Comparison of ENCODE assay signal across 8 mouse cellular contexts in the genomic region with DNA sequence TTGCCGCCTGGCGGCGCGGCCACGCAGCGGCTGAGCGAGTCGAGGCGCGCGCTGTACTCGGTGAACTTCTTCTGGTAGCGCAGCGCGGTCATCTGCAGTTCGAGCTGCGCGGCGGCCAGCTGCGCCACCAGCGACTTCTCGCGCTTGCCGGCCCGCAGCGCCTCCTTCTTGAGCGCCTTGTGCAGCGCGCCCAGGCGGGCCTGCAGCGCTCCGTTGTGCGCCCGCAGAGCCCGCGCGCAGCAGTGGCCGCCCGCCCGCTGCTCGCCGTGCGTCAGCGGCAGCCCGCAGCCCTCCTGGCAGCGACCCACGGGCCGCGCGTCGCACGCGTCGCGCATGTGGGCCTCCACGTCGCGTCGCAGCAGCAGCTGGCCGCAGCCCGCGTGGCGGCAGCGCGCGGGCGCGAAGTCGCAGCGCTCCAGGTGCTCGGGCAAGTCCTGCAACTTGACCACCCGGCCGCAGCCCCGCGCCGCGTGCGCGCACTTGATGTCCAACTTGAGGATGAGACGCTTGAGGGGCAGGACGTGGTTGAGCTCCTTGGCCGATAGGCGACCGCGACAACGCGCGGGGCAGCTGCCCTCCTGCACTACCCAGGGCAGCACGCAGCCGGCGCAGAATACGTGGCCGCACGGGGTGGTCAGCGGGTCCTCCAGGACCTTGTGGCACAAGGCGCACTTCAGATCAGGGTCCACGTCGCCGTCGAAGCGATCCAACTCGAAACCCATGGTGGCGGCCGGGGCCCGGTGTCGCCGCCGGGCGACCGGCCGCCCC. TPM values are rescaled to one million over a fixed set of nuclear protein-coding genes. Genes with fewer than 3 reads are reported as not detected.
A peak's percentile ranks its signal among the peaks of the same experiment; 100 is the strongest.
DNase-seq lines count a peak whose midpoint lies in the region; ATAC-seq and TF ChIP-seq lines count a peak whose summit lies in the region.

A gene (minus strand): TSS at position 731 of the 768 bp plus-strand sequence.

- H3K4me3 ChIP-seq in spleen, adult 2 months (ENCODE audit: extremely low read depth, insufficient read depth, insufficient read length), result peak within 1 kb of the TSS; percentile 39
- peak within 1 kb of the TSS; percentile 67 for H3K4me3 ChIP-seq in heart, embryonic 13.5 days
- H3K4me3 ChIP-seq in kidney, embryonic 16.5 days (ENCODE audit: low read length), result peak within 1 kb of the TSS; percentile 67
- H3K4me3 ChIP-seq in liver, embryonic 15.5 days (replicated peaks), result peak within 1 kb of the TSS; percentile 51
- H3K4me3 ChIP-seq in neural tube, embryonic 15.5 days (replicated peaks), result peak within 1 kb of the TSS; percentile 52

- H3K4me2 ChIP-seq in heart, embryonic 13.5 days, result peak within 1 kb of the TSS; percentile 98
- H3K4me2 ChIP-seq in kidney, embryonic 16.5 days (replicated peaks; ENCODE audit: low read depth, low read length), result peak within 1 kb of the TSS; percentile 93
- H3K4me2 ChIP-seq in liver, embryonic 15.5 days, result peak within 1 kb of the TSS; percentile 64
- H3K4me2 ChIP-seq in neural tube, embryonic 15.5 days, result peak within 1 kb of the TSS; percentile 99

- peak within 1 kb of the TSS; percentile 91 for H3K9ac ChIP-seq in heart, embryonic 13.5 days
- H3K9ac ChIP-seq in kidney, embryonic 16.5 days (replicated peaks; ENCODE audit: low read length), result peak within 1 kb of the TSS; percentile 82
- H3K9ac ChIP-seq in liver, embryonic 15.5 days, result no peak within 1 kb of the TSS
- H3K9ac ChIP-seq in neural tube, embryonic 15.5 days (replicated peaks), result peak within 1 kb of the TSS; percentile 55

- ATAC-seq in erythroid progenitor cell, adult 5-6 weeks (replicated peaks; ENCODE audit: low FRiP score, poor library complexity, severe bottlenecking), result 0 out of 2 replicates have a peak, but pooled peaks have one; percentile 8
- ATAC-seq in heart, embryonic 13.5 days (ENCODE audit: extremely low read depth, insufficient number of reproducible peaks, low FRiP score, low TSS enrichment), result peak; percentile 55; the same call in 1 of the 2 replicates
- ATAC-seq in kidney, embryonic 16.5 days (ENCODE audit: low FRiP score, low TSS enrichment), result peak; percentile 74
- ATAC-seq in liver, embryonic 15.5 days (ENCODE audit: insufficient read depth), result peak; percentile 29; the same call in 1 of the 2 replicates
- ATAC-seq in neural tube, embryonic 15.5 days (ENCODE audit: low FRiP score), result peak; percentile 76

- DNase-seq in spleen, adult 2 months (ENCODE audit: low read depth in 1 of 2, low spot score in 2 of 2), result no peak
- no peak for DNase-seq in spleen, postnatal 14 days (ENCODE audit: low spot score in 2 of 2)
- DNase-seq in yolk sac, embryonic 10.5 days (ENCODE audit: low spot score), result peak; percentile 79

- no peak for TF ChIP-seq CTCF in spleen, adult 2 months (IDR thresholded peaks at IDR 0.05; ENCODE audit: extremely low read depth, insufficient read depth, insufficient read length, insufficient replicate concordance)

- TF ChIP-seq POLR2A in spleen, adult 2 months (IDR thresholded peaks at IDR 0.05; ENCODE audit: low read depth, low read length), result no peak

- no peaks in the 10 kb centered on the region; the same call in 1 of the 2 replicates for H3K4me1 ChIP-seq in spleen, adult 2 months (ENCODE audit: control insufficient read depth, insufficient read depth, insufficient read length)
- H3K4me1 ChIP-seq in heart, embryonic 13.5 days, result peaks cover 41% of the 10 kb centered on the region
- peaks cover 41% of the 10 kb centered on the region for H3K4me1 ChIP-seq in kidney, embryonic 16.5 days (ENCODE audit: insufficient read depth, low read length)
- H3K4me1 ChIP-seq in liver, embryonic 15.5 days (replicated peaks), result peaks cover 11% of the 10 kb centered on the region
- H3K4me1 ChIP-seq in neural tube, embryonic 15.5 days, result peaks cover 35% of the 10 kb centered on the region

- WGBS in spleen, adult 2 months, result 3% methylated on average over 96 of the region's 111 CpGs
- under 1% methylated on average over 100 of the region's 111 CpGs for WGBS in heart, embryonic 13.5 days
- WGBS in kidney, embryonic 16.5 days, result under 1% methylated on average over 111 of the region's 111 CpGs
- under 1% methylated on average over 111 of the region's 111 CpGs for WGBS in liver, embryonic 15.5 days (ENCODE audit: insufficient replicate concordance)
- under 1% methylated on average over 95 of the region's 111 CpGs for WGBS in neural tube, embryonic 15.5 days

- no peaks in the 10 kb centered on the region for H3K36me3 ChIP-seq in spleen, adult 2 months (ENCODE audit: control insufficient read depth, insufficient read depth, low read length)
- H3K36me3 ChIP-seq in heart, embryonic 13.5 days, result peaks cover 10% of the 10 kb centered on the region
- no peaks in the 10 kb centered on the region for H3K36me3 ChIP-seq in kidney, embryonic 16.5 days (ENCODE audit: insufficient read depth, low read length)
- no peaks in the 10 kb centered on the region for H3K36me3 ChIP-seq in liver, embryonic 15.5 days (replicated peaks)
- H3K36me3 ChIP-seq in neural tube, embryonic 15.5 days, result no peaks in the 10 kb centered on the region

- H3K9me3 ChIP-seq in heart, embryonic 13.5 days, result no peaks in the 10 kb centered on the region
- no peaks in the 10 kb centered on the region for H3K9me3 ChIP-seq in kidney, embryonic 16.5 days (ENCODE audit: low read length)
- H3K9me3 ChIP-seq in liver, embryonic 15.5 days (replicated peaks), result no peaks in the 10 kb centered on the region
- H3K9me3 ChIP-seq in neural tube, embryonic 15.5 days (replicated peaks), result no peaks in the 10 kb centered on the region

- H3K27ac ChIP-seq in spleen, adult 2 months (ENCODE audit: insufficient read depth, low read length), result no peak within 1 kb of the TSS
- peak within 1 kb of the TSS; percentile 94 for H3K27ac ChIP-seq in heart, embryonic 13.5 days (replicated peaks)
- peak within 1 kb of the TSS; percentile 89 for H3K27ac ChIP-seq in kidney, embryonic 16.5 days (ENCODE audit: low read length)
- H3K27ac ChIP-seq in liver, embryonic 15.5 days (replicated peaks), result no peak within 1 kb of the TSS
- H3K27ac ChIP-seq in neural tube, embryonic 15.5 days (replicated peaks), result peak within 1 kb of the TSS; percentile 70

- H3K27me3 ChIP-seq in spleen, adult 2 months (ENCODE audit: control insufficient read depth, insufficient read depth, low read length), result peaks cover 2% of the 10 kb centered on the region
- no peaks in the 10 kb centered on the region for H3K27me3 ChIP-seq in heart, embryonic 13.5 days (replicated peaks)
- peaks cover 10% of the 10 kb centered on the region for H3K27me3 ChIP-seq in kidney, embryonic 16.5 days (ENCODE audit: insufficient read depth, low read length)
- H3K27me3 ChIP-seq in liver, embryonic 15.5 days, result peaks cover 57% of the 10 kb centered on the region
- peaks cover 13% of the 10 kb centered on the region for H3K27me3 ChIP-seq in neural tube, embryonic 15.5 days (replicated peaks)

RNA-seq across cellular contexts. Expression of the gene that starts here (rescaled TPM):
- 1.9 and 2.7 TPM in 2 replicates for polyA plus RNA-seq in spleen, adult 2 months (2012; rRNA removed)
- not detected in 2 replicates for total RNA-seq in erythroid progenitor cell, adult 5-6 weeks (2015; ENCODE audit: low replicate concordance)
- total RNA-seq in erythroid progenitor cell, adult 5-6 weeks (2017; ENCODE audit: low replicate concordance), result not detected in 2 replicates
- polyA plus RNA-seq in heart, embryonic 13.5 days (2015; fragmentation: Nextera tagmentation; extraction: Ambion mirVana), result 9.7 and 9.8 TPM in 2 replicates
- polyA plus RNA-seq in kidney, embryonic 16.5 days (2015; fragmentation: Nextera tagmentation; extraction: Ambion mirVana), result 8.6 and 8.7 TPM in 2 replicates
- polyA plus RNA-seq in liver, embryonic 15.5 days (2015; fragmentation: Nextera tagmentation; extraction: Ambion mirVana), result 0.46 and 0.51 TPM in 2 replicates
- 22.9 and 24.6 TPM in 2 replicates for polyA plus RNA-seq in neural tube, embryonic 15.5 days (2015; fragmentation: Nextera tagmentation; extraction: Ambion mirVana)

Comparison
In these comparisons a context has a peak if more than half of its experiments do, and no peak if none do; other contexts are left out.
1. Peak in ATAC-seq in erythroid progenitor cell, adult 5-6 weeks; RNA of the gene not detected or under 1 TPM.
2. Peak in ATAC-seq, H3K4me3 ChIP-seq and H3K4me2 ChIP-seq in liver, embryonic 15.5 days; RNA of the gene not detected or under 1 TPM.
3. H3K27ac ChIP-seq: peak in heart, embryonic 13.5 days (single experiment), kidney, embryonic 16.5 days (single experiment) and neural tube, embryonic 15.5 days (single experiment); none in spleen, adult 2 months (single experiment) and liver, embryonic 15.5 days (single experiment).
4. ATAC-seq: peak in every context shown above with its lines; median percentile 76 in neural tube, embryonic 15.5 days; 74 in kidney, embryonic 16.5 days; 55 in heart, embryonic 13.5 days; 29 in liver, embryonic 15.5 days; 8 in erythroid progenitor cell, adult 5-6 weeks.
5. Peak in every context shown above with its lines, with median percentiles within 50 percentile points of each other: H3K4me3 ChIP-seq and H3K4me2 ChIP-seq.